Mouse (Mus musculus) skeletal muscle tissue, adult 2 months (tissue): ENCODE measurements at regions not wholly inside any gene's neighbourhood (a gene's known extent, or its start where the extent isn't known, plus 50 kb on each side); places are given as distances from the start of the nearest gene placed in this dataset.
A peak's percentile ranks its signal among the peaks of the same experiment; 100 is the strongest.

ENCODE experiments used
- DNase-seq: peaks from one replicate; pipeline ENCODE4 v3.0.0-alpha.2; 2012; ENCODE audit warnings: low read depth, low spot score

GRCm38 (mm10) chr17:84107946-84108686 lies 79.6 kb downstream of the Zfp36l2 start:
- no peak for DNase-seq

GRCm38 (mm10) chr17:84107497-84107896 lies 80.2 kb downstream of the Zfp36l2 start:
- DNase-seq: no peak

- no peak for DNase-seq
Measured at GRCm38 (mm10) chr17:84104242-84104641, 83.5 kb downstream of the Zfp36l2 start.

- no peak for DNase-seq
Measured at GRCm38 (mm10) chr17:84103344-84103743, 84.4 kb downstream of the Zfp36l2 start.

- DNase-seq: no peak
Measured at GRCm38 (mm10) chr17:84101652-84102051, 86.1 kb downstream of the Zfp36l2 start.

- no peak for DNase-seq
Measured at GRCm38 (mm10) chr17:84100523-84100922, 87.2 kb downstream of the Zfp36l2 start.

- no peak for DNase-seq
Measured at GRCm38 (mm10) chr17:84099737-84100136, 88.0 kb downstream of the Zfp36l2 start.

GRCm38 (mm10) chr17:84097871-84098430 lies 89.8 kb downstream of the Zfp36l2 start:
- DNase-seq: no peak

GRCm38 (mm10) chr17:84097286-84097685 lies 90.5 kb downstream of the Zfp36l2 start:
- no peak for DNase-seq

- DNase-seq: no peak
Measured at GRCm38 (mm10) chr17:84096345-84097260, 91.1 kb downstream of the Zfp36l2 start.

- no peak for DNase-seq
Measured at GRCm38 (mm10) chr17:84095829-84096228, 91.9 kb downstream of the Zfp36l2 start.

GRCm38 (mm10) chr17:84095089-84095488 lies 92.7 kb downstream of the Zfp36l2 start:
- no peak for DNase-seq

- no peak for DNase-seq
Measured at GRCm38 (mm10) chr17:84086394-84086793, 101.4 kb downstream of the Zfp36l2 start.

GRCm38 (mm10) chr17:84085721-84086120 lies 102.0 kb downstream of the Zfp36l2 start:
- peak; percentile 68 for DNase-seq

GRCm38 (mm10) chr17:84085232-84085631 lies 102.5 kb downstream of the Zfp36l2 start:
- no peak for DNase-seq

- DNase-seq: peak; percentile 79
Measured at GRCm38 (mm10) chr17:84083307-84084263, 104.2 kb downstream of the Zfp36l2 start.

- DNase-seq: no peak
Measured at GRCm38 (mm10) chr17:84082571-84082970, 105.2 kb downstream of the Zfp36l2 start.

- DNase-seq: peak; percentile 69
Measured at GRCm38 (mm10) chr17:84081751-84082352, 105.9 kb downstream of the Zfp36l2 start.

GRCm38 (mm10) chr17:84075081-84075938 lies 112.4 kb downstream of the Zfp36l2 start:
- no peak for DNase-seq
